Mouse (Mus musculus): ENCODE measurements at regions not wholly inside any gene's neighbourhood (a gene's known extent, or its start where the extent isn't known, plus 50 kb on each side); places are given as distances from the start of the nearest gene placed in this dataset.

DNA sequence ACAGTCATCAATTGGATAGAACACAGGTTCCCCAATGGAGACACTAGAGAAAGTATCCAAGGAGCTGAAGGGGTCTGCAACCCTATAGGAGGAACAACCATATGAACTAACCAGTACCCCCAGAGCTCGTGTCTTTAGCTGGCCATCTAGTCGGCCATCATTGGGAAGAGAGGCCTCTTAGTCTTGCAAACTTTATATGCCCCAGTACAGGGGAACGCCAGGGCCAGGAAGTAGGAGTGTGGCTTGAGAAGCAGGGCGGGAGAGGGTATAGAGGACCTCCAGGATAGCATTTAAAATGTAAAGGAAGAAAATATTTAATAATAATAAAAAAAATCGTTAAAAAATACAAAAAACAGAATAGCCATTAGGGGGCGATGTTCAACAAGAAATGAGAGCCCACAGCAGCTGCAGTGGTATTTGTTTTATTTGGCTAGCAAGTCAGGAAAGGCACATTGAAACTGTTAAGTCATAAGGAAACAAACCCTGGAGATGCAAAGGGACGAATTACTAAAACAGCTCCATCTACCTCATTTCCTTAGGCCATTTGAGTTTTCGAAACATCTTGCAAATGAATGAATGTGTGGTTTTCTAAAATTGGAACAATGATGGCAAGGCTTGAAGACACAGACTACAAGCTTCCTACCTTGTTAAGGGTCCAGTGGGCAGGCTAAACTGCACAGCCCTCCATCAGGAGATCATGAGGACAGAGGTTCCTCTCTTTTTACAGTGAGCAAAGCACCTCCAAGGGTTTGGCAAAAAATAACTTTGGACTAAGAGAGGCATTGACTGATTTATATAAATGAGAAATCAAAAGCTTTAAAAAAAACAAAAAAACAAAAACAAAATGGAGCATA lies 350.7 kb upstream of the Rasa1 start:
- 0 out of 2 replicates have a peak, but pooled peaks have one; percentile 56 for ATAC-seq (ENCODE audit: insufficient read depth, low FRiP score, low TSS enrichment)
- WGBS = 33% methylated on average over 8 of the region's 8 CpGs
- no peak overlapping the region for H3K9ac ChIP-seq (ENCODE audit: low read length)

DNA sequence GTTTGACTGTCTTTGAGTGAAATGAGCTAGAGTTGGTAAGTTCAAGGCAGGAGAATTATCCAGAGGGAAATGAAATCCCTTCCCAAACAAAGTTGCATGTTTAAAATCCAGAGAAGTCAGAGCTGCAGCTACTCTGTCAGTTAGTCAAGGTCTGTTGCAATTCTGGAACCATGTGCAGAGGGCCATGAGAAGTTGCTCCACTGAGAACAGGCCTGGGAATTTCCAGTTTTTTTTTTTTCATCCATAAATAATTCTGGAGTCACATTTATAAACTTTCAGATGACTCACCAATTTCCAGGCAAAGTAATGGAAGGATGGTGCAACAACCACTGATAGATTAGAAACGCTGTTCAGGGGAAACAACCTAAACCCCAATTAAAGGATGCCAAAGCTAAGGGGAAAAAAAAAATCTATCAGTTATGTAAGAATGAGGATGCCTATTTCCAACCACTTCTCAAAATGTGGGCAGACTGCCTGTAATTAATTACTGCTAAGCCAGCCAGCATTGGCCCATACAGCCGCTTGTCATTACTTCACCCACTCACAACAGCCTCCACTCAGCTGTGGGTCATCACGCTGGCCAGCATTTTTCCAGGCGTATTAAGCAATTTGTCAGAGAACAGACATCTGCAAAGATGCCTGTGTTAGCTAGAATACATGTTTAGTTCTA lies 340.7 kb upstream of the Rasa1 start:
- H3K27me3 ChIP-seq (ENCODE audit: control insufficient read depth, insufficient read depth, low read length) = no peaks in the 10 kb centered on the region
- H3K9ac ChIP-seq (ENCODE audit: low read length) = no peak overlapping the region
- H3K27ac ChIP-seq (ENCODE audit: low read depth, low read length) = no peak overlapping the region
- H3K4me2 ChIP-seq (ENCODE audit: low read depth) = no peak overlapping the region
- DNase-seq (ENCODE audit: low spot score) = no peak
- H3K4me3 ChIP-seq (ENCODE audit: low read depth, low read length) = no peak overlapping the region
- no peaks in the 10 kb centered on the region for H3K36me3 ChIP-seq (ENCODE audit: control insufficient read depth, insufficient read depth, low read length)
- H3K4me1 ChIP-seq (ENCODE audit: control insufficient read depth, insufficient read depth, low read length) = no peaks in the 10 kb centered on the region
- no peaks in the 10 kb centered on the region for H3K9me3 ChIP-seq (ENCODE audit: control insufficient read depth, low read length)
- 89% methylated on average over 4 of the region's 4 CpGs for WGBS
- no peak for ATAC-seq (ENCODE audit: insufficient read depth, low FRiP score, low TSS enrichment)

More for the DNA sequence above, 350.7 kb upstream of the Rasa1 start:
- H3K27ac ChIP-seq (ENCODE audit: low read depth, low read length) = no peak overlapping the region
- no peaks in the 10 kb centered on the region for H3K9me3 ChIP-seq (ENCODE audit: control insufficient read depth, low read length)
- no peaks in the 10 kb centered on the region for H3K27me3 ChIP-seq (ENCODE audit: control insufficient read depth, insufficient read depth, low read length)
- no peaks in the 10 kb centered on the region for H3K4me1 ChIP-seq (ENCODE audit: control insufficient read depth, insufficient read depth, low read length)
- H3K4me2 ChIP-seq (ENCODE audit: low read depth) = no peak overlapping the region
- peak; percentile 25 for DNase-seq (ENCODE audit: low spot score)
- H3K4me3 ChIP-seq (ENCODE audit: low read depth, low read length) = no peak overlapping the region
- H3K36me3 ChIP-seq (ENCODE audit: control insufficient read depth, insufficient read depth, low read length) = no peaks in the 10 kb centered on the region
